Mouse (Mus musculus) induced T-regulatory cell, adult 2 months (primary cell): ENCODE data around the gene Ier3.

Source experiments
- DNase-seq: peaks from one replicate; pipeline ENCODE4 v3.0.0-alpha.2; 2012; ENCODE audit warnings: low read depth

Gene Ier3

GRCm38 (mm10) chr17:35868961-35869345, 47.5 kb downstream of the Ier3 start:
- DNase-seq, result no peak

GRCm38 (mm10) chr17:35869346-35870067, 48.0 kb downstream of the Ier3 start:
- DNase-seq, result peak; percentile 60

- peak; percentile 92 for DNase-seq
These were observed 48.8 kb downstream of the Ier3 start for GRCm38 (mm10) chr17:35870151-35870883.

- peak; percentile 87 for DNase-seq
These were observed 49.6 kb downstream of the Ier3 start for GRCm38 (mm10) chr17:35870884-35871696.
